Comparison of ENCODE assay signal across 8 mouse cellular contexts in genomic region chr14:8002432-8003092, GRCm38 (mm10). TPM values are rescaled to one million over a fixed set of nuclear protein-coding genes. Genes with fewer than 3 reads are reported as not detected.
DNase-seq lines count a peak whose midpoint lies in the region; ATAC-seq lines count a peak whose summit lies in the region.

TSS of gene Abhd6 (plus strand) at chr14:8002902.

- WGBS in intestine, embryonic 15.5 days = 1% methylated on average over 38 of the region's 38 CpGs

- H3K9ac ChIP-seq in intestine, embryonic 15.5 days = peak within 1 kb of the TSS; percentile 46

- H3K4me1 ChIP-seq in intestine, embryonic 15.5 days (replicated peaks) = peaks cover 3% of the 10 kb centered on the region; the same call in 1 of the 2 replicates

- intact Hi-C loops in left cerebral cortex, postnatal 14 days (cut with DNase I) = no loop called here

- peak; percentile 92 to 96 for DNase-seq in adrenal gland, adult (ENCODE audit: inconsistent age in 2 of 2, low spot score in 1 of 2)
- peak; percentile 93 for DNase-seq in embryo, embryonic 10.5 days (ENCODE audit: low spot score)
- peak; percentile 64 to 78 for DNase-seq in gastrocnemius, postnatal 4 days (ENCODE audit: low spot score in 2 of 2)
- DNase-seq in left cerebral cortex, postnatal 14 days (ENCODE audit: low spot score in 2 of 2) = peak; percentile 86 to 87
- DNase-seq in right cerebral cortex, postnatal 25 days = peak; percentile 88
- DNase-seq in urinary bladder, postnatal 36 days (ENCODE audit: low spot score in 2 of 2) = peak; percentile 81 to 84

- peak within 1 kb of the TSS; percentile 88 for H3K4me2 ChIP-seq in intestine, embryonic 15.5 days (replicated peaks)

- ATAC-seq in intestine, embryonic 15.5 days = peak; percentile 92
- ATAC-seq in megakaryocyte-erythroid progenitor cell, adult 5-6 weeks (replicated peaks; ENCODE audit: low FRiP score, low TSS enrichment, poor library complexity, severe bottlenecking) = peak; percentile 73

- no peaks in the 10 kb centered on the region for H3K9me3 ChIP-seq in intestine, embryonic 15.5 days

- peak within 1 kb of the TSS; percentile 55 for H3K4me3 ChIP-seq in intestine, embryonic 15.5 days (replicated peaks)

- peak within 1 kb of the TSS; percentile 14; the same call in 1 of the 2 replicates for H3K27ac ChIP-seq in intestine, embryonic 15.5 days

- H3K36me3 ChIP-seq in intestine, embryonic 15.5 days = no peaks in the 10 kb centered on the region

- peaks cover 11% of the 10 kb centered on the region for H3K27me3 ChIP-seq in intestine, embryonic 15.5 days (replicated peaks)

RNA-seq across cellular contexts. Expression of gene Abhd6, which starts in this region (rescaled TPM):
- 1 to 10 TPM; 2.4 to 3.8 TPM for total RNA-seq in gastrocnemius, postnatal 4 days (2021)
- polyA plus RNA-seq in intestine, embryonic 15.5 days (2015; fragmentation: Nextera tagmentation; extraction: Ambion mirVana) = 13.5 and 14.0 TPM in 2 replicates
- 10 to 100 TPM; 64.7 to 70.0 TPM for total RNA-seq in left cerebral cortex, postnatal 14 days (2021)
- 0.24 and 0.42 TPM in 2 replicates for total RNA-seq in megakaryocyte-erythroid progenitor cell, adult 5-6 weeks (2014; fragmentation: Nextera tagmentation)
- 0.99 TPM in 1 of 2 replicates, not detected in the other for total RNA-seq in megakaryocyte-erythroid progenitor cell, adult 5-6 weeks (2017)

Comparison
In these comparisons a context has a peak if more than half of its experiments do, and no peak if none do; other contexts are left out.
1. Peak in every context shown above with its lines: DNase-seq, ATAC-seq, H3K4me3 ChIP-seq and H3K27ac ChIP-seq.
2. RNA of gene Abhd6 (total RNA-seq): 64.7 to 70.0 TPM in left cerebral cortex, postnatal 14 days; 2.4 to 3.8 TPM in gastrocnemius, postnatal 4 days and 0.24 to 0.99 TPM in megakaryocyte-erythroid progenitor cell, adult 5-6 weeks; every median in the first group is over 10 times any median in the second.
3. Peak in ATAC-seq in megakaryocyte-erythroid progenitor cell, adult 5-6 weeks; RNA of the gene not detected or under 1 TPM.